Mouse (Mus musculus): ENCODE data around the gene A2ml1.
"Not testable (repeated sequence)": the region's sequence is repeated elsewhere in the genome, so short reads cannot be mapped to it uniquely, and the experiment has no call there.

A2ml1 gene

DNA sequence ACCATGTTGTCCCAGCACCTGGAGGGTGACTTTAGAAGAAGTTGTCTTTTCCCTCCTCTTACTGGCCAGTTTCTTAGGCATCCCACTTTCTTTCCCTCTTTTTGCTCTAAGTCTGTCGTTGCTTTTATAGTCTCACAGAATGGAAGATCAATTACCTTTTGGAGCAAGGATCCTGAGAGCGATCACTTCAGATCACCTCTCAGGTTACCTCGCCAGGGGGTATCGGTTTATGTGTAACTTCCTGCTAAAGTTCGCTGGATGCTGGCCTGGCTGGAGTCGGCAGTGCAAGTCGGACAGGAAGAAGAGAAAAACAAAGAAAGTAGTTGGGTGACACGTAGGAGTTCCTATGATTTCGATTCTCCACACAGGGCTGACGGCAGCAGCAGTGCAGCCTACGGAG lies at the start of gene A2ml1:
A2ml1 (minus strand) TSS at position 101 of the 400 bp plus-strand sequence.
- no peak for TF ChIP-seq GATA4 (IDR thresholded peaks at IDR 0.05; ENCODE audit: insufficient replicate concordance, low read length)

DNA sequence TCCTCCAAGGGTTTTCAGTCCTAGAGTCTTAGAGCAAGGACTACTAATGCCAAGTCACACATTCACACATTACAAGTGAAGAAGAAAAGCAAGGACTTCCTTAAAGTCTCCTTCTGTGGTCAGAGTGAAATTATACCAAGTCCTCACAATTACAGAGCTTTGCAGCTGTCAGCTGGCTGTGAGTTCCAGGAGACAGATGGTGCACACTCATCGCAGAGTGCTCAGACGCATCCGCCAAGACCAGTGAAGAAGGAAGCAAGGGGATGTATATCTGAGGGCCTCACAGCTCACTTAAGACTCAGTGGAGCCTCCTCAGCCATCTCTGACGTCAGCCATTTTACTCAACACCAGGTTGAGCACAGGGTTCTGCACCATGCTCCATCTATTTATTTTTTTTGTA lies 43.0 kb upstream of the A2ml1 start:
- TF ChIP-seq GATA4 (IDR thresholded peaks at IDR 0.05; ENCODE audit: insufficient replicate concordance, low read length) = no peak

DNA sequence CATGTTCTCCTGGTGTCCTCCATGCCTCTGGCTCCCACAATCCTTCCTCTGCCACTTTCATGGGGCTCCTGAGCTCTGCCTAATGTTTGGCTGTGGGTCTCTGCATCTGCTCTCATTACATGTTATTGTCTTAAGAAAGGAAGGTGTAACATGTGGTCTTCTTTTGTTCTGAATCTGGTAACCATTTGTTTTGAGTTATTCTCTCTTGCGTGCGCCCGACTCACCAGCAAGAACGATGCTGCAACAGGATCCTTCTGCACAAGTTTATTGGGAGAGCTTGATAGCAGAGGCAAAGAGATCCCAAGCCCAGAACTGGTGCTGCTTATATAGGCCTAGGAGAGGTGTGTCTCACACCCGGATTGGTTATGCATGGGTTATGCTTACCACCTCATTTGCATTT lies 42.0 kb upstream of the A2ml1 start, which contains the start of gene Klrb1a:
Klrb1a (minus strand) TSS at position 101 of the 400 bp plus-strand sequence.
- not testable (repeated sequence) for TF ChIP-seq GATA4 (IDR thresholded peaks at IDR 0.05; ENCODE audit: insufficient replicate concordance, low read length)

DNA sequence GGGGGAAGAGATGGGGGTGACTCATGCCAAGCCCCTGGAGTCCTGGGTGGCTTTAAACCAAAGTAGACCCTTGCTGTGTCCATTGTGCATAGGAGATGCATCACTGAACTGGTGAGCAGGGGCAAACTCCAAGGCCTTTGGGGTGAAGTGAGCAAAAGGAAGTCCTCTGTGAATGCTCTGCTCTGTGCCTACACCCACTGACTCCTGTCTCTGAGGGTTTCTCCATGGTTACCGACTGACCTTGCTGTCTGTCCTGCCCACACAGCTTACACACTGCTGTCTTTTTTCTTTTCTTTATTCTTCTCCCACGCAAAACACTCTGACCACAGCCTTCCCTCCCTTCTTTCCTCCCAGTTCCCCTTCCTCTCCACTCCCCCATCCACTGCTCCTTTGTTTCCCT lies 41.3 kb upstream of the A2ml1 start:
- TF ChIP-seq GATA4 (IDR thresholded peaks at IDR 0.05; ENCODE audit: insufficient replicate concordance, low read length) = no peak

DNA sequence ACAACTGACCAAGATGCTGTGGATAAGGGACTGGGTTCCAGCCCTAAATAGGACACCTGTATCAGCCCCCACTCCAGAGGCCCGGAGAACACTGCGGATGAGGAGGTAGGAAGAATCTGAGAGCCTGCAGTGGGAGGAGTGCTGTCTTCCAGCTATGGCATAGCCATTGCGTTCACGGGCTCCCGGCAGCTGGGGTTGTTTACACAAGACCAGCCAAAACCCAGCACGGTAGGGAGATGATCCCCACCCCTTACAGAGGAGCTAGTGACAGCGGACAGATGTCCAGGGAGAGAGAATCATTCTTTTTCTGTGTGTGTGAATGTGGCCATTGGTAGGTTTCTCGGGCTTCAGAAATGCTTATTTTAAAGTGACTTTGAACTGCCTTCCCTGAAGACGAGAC lies 24.9 kb upstream of the A2ml1 start:
- no peak for TF ChIP-seq GATA4 (IDR thresholded peaks at IDR 0.05; ENCODE audit: insufficient replicate concordance, low read length)

DNA sequence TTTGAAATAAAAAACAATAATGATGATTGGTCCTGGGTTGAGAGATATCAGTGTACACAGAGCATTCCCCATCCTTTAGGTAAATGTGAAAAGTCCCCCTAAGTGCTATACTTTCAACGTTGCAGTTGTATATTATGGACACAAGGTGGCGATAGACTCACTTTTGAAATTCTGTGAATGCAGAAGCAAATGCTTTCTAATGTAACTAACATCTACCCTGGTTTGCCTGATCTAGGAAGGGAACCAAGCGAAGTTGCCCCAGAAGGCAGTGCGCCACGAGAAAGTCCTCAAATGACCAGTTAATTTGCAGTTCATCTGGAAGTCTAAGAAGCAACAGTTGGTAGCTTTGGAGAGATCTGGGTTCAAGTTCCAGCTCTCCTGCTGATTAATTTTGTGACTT lies 23.1 kb upstream of the A2ml1 start:
- no peak for TF ChIP-seq GATA4 (IDR thresholded peaks at IDR 0.05; ENCODE audit: insufficient replicate concordance, low read length)

DNA sequence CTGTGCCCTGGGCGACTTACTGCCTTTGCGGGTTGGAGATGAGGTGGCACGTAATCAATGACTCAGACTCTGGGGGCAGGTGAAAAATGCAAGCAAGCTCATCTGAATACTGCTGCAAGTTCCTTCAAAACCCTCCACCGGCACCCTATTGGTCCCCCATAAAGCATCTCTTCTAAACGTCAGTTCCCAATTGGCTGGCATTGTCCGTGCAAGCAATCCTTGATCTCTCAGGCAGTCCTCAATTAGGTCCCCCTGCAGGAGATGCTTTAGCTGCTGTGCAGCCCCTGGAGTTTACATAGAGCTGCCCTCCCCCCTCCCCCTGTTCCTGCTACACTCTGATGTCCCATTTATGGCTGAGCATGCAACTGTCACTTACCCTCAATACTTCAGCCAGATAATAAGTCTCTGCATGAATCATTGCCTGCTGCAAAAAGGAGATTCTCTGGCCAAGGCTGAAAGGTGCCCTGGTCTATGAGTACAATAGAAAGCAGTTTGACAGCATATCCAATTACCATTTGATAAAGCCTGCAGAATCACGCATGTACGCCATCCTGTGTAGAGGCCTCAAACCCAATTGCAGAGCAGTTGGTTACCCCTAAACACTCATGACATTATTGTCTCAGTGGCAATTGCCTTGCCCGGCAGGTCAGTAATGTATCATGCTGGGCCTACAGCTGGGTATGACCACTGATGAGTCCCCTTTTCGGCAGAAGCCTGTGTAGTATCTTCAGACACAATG lies 21.2 kb upstream of the A2ml1 start:
- no peak for TF ChIP-seq GATA4 (IDR thresholded peaks at IDR 0.05; ENCODE audit: insufficient replicate concordance, low read length)

DNA sequence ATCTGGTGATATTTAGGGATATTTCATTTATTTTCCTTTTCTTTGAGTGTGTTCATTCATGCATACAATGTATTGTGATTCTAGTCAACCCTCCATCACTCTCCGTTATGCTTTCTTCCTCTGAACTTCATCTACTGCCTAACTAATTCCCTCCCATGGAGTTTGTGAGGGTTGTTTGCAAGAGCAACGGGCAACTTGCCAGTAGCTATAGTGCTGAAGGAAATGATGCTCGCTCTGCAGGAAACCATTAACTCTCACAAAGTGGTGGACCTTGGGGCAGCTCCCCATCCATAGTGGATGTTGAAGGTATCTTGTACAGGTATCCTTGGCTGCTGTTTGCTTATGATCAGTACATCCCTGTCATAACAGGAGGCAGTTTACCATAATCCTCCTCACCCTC lies 20.6 kb upstream of the A2ml1 start:
- TF ChIP-seq GATA4 (IDR thresholded peaks at IDR 0.05; ENCODE audit: insufficient replicate concordance, low read length) = no peak

DNA sequence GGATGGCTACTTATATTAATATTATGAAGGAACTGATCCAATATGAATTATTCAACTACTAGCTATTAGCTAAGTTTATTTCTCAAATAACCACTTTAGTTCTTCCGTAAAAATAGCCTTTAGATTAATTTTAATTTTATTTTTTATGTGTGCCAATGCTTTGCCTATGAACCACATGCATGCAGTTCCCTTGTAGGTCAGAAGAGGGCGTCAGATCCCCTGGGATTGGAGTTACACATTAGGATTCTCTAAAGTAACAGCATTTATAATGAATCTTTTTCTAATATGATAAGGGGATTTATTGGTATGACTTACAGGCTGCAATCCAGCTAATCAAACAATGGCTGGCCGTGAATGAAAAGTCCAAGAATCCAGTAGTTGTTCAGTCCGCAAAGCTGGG lies 18.1 kb upstream of the A2ml1 start:
- no peak for TF ChIP-seq GATA4 (IDR thresholded peaks at IDR 0.05; ENCODE audit: insufficient replicate concordance, low read length)

DNA sequence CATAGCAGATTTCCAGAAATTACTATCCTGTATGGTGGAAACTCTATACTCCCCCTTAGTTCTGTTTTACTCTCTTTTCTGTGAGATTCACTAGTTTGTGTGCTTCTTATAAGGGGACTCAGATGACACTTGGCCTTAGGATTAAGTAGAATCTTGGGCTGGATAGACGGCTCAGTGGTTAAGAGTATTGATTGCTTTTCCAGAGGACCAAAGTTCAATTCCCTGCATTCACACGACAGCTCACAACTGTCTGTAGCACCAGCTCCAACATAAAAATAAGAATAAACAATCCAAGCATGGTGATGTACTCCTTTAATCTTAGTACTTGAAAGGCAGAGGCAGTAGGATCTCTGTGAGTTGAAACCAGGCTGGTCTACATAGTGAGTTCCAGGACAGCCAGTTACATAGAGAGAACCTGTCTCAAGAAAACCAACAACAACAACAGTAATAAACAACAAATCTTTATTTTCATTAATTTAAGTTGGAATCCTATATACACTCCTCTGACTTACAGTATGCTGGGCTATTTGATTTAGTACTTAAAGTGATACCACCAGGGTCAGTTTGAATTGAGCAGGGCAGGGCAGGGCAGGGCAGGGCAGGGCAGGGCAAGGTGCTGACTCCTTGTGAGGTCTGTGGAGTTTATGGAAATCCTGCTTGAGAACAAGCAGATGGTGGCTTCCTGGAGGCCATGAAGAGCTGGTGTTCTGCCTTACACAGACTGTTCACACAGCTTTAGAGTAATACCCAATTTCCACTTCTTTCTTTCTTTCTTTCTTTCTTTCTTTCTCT lies 17.0 kb upstream of the A2ml1 start:
- TF ChIP-seq GATA4 (IDR thresholded peaks at IDR 0.05; ENCODE audit: insufficient replicate concordance, low read length) = no peak

DNA sequence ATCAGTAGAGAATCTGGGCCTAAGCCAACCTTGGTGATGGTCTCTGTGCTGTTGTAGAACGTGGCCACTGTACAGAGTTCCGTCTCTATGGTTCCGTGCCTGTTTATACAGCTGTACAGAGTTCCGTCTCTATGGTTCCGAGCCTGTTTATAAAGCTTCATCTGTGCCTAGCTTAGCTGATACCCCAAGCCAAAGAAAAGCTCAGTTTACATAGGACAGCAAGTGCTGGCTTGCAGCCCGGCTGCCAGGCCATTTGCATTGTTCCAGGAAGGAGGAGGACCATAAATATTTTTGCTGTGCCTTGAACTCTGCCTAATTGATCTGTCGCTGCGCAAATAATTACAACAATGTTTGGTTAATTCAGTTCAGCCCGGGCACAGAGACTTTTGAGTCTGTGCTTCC lies 15.7 kb upstream of the A2ml1 start:
- no peak for TF ChIP-seq GATA4 (IDR thresholded peaks at IDR 0.05; ENCODE audit: insufficient replicate concordance, low read length)

DNA sequence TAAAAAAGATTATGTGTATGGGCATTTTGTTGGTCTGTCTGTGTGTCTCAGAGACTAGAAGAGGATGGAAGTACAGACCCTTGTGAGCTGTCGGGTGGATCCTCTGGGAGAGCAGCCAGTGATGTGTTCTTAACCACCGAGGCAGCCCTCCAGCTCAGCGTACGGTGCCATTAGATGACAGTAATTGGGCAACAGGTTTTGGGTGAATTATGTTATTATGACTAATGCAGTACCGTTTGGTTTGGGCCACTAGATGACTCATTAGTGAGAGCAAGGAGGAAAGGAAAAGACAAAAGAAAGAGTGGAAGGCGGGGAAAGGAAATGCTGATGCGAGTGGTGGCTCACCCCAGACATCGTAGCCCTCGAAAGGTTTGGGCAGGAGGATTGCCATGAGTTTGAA lies 13.2 kb upstream of the A2ml1 start:
- no peak for TF ChIP-seq GATA4 (IDR thresholded peaks at IDR 0.05; ENCODE audit: insufficient replicate concordance, low read length)

DNA sequence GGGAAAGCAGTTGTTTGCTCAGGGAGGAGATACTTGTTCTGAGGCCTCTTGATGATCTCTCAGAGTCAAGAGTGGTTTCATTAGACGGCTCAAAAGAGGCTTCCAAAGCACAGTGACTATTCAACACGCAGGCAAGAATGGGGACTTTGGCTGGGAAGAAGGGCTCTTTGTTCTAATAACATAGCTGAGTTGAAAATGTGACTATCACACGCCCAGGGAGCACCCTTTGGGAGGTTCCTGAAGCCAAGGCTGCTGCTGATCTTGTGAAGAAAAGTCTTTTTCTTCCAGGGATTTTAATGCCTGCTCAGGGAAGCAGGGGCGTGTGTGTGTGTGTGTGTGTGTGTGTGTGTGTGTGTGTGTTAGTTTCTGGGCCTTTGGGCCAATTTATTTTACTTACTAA lies 8.0 kb upstream of the A2ml1 start:
- TF ChIP-seq GATA4 (IDR thresholded peaks at IDR 0.05; ENCODE audit: insufficient replicate concordance, low read length) = no peak

DNA sequence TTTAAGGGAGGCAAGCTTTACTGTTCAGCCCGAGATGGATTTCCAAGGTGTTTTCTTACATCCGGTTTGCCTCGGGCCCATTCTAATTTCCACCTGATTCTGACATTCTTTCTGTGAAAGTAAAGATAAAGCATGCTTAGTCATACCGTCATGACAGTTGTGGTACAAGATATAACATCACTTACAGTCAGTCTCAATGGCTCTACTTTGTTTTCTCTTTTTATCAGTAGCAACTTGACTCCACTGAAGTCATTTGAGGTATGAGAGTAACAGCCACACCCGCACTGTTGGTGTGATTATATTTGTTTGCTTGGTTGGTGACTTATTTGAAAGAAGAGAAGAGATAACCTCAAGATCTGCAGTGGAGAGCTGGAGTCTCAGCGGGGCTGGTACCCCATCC lies 6.2 kb upstream of the A2ml1 start:
- TF ChIP-seq GATA4 (IDR thresholded peaks at IDR 0.05; ENCODE audit: insufficient replicate concordance, low read length) = no peak

DNA sequence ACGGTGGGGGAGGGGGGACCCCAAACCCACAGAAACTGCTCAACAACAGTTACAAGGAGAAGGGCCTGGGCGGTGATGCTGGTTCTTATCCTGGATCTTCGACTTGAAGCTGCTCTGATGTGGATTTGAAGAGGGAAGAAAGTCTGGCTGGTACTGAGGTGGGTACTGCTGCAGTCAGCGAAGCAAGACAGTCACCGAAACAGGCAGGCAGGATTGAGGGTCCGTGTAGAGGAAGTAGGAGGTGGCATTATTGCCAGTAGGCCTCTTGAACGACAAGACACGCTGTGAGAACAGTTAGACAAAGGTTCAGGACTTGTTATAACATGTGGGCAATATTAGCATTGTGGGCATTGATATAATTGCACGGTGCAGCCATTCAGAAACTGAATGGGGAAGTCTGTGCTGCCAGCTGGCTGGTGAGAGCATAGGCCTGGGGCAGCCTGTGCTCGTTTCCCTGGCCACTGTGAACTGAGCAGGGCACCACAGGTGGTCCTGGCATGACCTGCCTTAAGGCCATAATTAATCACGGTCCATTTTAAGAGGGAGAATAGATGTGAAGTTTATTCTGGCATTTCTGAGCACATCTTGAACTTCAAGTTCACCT lies 4.3 kb upstream of the A2ml1 start:
- TF ChIP-seq GATA4 (IDR thresholded peaks at IDR 0.05; ENCODE audit: insufficient replicate concordance, low read length) = no peak

DNA sequence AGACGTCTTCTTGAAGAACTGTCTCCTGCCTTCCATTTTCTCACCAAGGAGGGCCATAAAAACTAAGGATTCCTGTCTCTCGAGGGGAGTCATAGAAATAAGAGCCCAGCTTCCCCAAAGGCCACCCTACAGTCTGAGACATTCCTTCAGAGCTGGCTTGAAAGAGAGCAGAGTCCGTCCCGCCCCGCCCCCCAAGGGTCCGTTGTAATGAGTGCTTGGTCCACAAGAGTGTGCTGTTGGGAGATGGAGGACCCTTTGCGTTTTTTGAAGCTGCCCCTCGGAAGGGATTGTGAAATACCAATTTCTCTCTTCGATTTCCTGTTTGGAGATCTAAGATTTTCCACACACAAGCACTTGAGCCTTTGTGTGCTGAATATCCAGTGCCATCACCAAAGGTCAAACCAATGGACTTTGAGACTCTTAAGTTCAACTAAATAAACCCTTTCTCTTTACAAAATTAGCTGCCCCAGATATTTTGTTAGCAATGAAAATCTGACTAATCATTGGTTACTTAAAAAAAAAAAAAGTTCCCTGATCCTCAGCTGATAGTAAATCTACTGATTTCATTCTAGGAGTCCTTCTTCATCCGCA lies 2.8 kb upstream of the A2ml1 start:
- no peak for TF ChIP-seq GATA4 (IDR thresholded peaks at IDR 0.05; ENCODE audit: insufficient replicate concordance, low read length)
